Mouse (Mus musculus): ENCODE results near the gene Eif2b3.

The Eif2b3 gene

DNA sequence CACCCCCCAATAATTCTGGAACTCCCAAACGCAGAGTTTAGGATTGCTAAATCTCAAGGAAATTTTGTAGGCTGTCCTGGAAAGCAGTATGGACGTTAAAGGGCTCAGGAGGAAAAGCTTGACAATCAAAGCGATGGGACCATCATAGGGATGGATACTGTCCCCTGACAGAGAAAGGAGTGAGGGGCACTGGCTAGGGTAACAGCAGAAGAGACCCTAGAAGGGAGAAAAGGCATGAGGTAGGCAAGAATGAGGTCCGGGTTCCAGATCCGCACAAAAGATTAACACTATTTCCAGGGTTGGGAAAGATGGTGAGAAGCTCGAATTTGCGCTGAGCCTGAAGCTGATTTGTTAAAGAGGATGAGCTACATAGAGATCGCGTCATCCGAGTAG, 100.8 kb downstream of the Eif2b3 start:
- in situ Hi-C loops (cut with MboI; ENCODE audit: low sequenced_read_pairs), result no loop called here

DNA sequence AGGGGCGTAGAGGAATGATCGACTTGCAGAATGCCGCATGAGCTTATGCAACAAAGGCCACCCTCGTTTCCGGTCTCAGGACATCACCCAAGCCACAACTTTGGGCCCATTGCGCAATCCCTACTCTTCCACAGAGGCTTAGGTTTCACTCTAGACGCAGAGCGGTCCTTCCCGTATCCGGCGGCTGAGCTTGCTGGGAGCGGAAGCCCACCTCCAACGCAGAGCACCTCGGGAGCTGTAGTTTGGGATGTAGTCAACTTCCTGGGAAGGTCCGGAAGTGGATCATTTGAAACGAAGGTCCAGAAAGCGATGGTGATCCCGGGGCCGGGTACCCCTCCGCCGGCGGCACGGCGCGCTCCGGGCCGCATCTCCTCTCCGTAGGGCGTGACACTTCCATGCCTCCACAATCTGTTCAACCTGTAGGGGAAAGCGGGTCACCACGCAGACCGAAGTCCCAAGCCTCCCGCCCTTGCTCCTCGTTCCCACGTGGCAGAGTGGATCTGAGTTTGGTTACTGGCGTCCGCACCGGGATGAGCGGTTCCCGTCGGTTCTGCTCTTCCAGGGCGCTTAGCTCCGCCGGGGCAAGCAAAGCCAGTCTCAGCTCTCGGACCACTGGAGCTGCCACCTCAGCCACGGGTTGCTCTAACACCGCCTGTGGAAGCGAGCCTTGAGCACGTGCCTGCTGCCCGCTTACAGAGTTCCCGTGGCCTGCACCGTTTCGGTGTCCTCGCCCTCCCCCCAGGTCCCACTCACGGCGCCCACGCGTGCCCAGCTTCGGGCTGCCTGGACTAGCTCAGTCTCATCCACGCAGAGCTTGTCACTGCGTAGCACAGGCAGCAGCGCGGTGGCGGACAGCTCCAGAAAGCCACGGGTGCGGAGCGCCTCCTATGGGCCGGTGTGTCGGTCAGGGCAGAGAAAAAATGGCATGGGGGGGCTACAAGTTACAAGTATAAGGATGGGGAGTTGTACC, 101.5 kb downstream of the Eif2b3 start:
- in situ Hi-C loops (cut with MboI; ENCODE audit: low sequenced_read_pairs), result no loop called here

DNA sequence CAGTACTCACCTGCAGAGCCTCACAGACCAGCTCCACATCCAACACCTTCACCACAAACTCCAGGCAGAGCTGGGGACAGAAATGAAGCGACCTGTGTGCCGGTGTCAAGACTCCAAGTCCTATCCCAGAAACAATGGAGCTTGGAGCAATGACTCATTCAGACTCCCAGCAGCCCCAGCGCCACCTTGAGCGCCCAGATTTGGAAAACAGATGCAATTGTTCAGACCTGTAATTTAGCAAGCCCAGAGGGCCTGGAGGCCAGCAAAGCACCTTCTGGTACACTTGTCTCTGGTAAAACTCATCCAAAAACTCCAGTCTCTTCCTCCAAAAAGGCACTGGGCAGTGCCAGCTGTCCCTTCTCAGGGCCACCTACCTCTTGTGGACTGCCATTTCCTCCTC, 103.0 kb downstream of the Eif2b3 start:
- in situ Hi-C loops (cut with MboI; ENCODE audit: low sequenced_read_pairs), result no loop called here

DNA sequence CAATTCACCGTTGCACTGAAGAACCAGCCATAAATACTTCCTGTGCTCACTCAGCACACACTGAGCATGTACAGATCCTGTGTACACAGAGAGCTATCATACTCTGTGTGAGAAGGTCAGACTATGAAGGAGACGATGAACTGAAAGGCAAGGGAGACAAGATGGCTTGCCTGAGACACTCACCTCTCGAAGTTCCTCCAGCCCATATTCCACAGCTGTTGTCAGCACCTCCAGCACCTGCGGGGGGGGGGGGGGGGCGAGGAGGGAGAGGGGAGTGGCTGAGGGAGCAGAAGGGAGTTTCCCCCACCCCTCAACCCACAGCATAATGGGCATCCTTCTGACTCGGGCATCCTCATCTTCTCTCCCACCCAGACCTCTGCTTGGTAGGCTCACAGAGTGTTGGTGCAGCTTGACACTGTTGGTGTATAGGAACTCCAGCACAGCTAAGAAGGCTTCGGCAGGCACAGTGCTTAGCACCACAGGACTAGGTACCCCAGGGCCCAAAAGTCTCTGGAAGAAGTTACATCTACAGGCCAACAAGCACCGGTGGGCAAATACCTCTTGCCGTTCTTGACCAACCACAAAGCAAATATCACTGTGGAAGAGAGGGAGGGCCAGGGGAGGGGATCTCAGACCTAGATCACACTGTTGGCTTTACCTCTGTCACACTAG, 104.5 kb downstream of the Eif2b3 start:
- in situ Hi-C loops (cut with MboI; ENCODE audit: low sequenced_read_pairs), result no loop called here

DNA sequence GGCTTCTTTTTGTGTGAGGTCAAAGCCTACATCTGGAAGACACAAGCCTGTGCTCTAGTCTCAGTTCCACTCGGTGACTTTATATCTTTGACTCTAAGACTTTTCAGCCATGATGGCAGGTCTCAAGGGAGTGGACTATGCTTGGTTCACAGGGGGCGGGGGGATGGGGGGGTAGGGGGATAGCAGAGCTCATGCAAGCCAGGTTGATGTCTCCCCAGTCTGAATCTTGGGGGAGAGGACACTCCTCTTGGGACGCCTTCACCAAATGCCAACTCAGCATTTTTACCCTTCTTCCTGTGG, 105.0 kb downstream of the Eif2b3 start:
- in situ Hi-C loops (cut with MboI; ENCODE audit: low sequenced_read_pairs), result no loop called here

DNA sequence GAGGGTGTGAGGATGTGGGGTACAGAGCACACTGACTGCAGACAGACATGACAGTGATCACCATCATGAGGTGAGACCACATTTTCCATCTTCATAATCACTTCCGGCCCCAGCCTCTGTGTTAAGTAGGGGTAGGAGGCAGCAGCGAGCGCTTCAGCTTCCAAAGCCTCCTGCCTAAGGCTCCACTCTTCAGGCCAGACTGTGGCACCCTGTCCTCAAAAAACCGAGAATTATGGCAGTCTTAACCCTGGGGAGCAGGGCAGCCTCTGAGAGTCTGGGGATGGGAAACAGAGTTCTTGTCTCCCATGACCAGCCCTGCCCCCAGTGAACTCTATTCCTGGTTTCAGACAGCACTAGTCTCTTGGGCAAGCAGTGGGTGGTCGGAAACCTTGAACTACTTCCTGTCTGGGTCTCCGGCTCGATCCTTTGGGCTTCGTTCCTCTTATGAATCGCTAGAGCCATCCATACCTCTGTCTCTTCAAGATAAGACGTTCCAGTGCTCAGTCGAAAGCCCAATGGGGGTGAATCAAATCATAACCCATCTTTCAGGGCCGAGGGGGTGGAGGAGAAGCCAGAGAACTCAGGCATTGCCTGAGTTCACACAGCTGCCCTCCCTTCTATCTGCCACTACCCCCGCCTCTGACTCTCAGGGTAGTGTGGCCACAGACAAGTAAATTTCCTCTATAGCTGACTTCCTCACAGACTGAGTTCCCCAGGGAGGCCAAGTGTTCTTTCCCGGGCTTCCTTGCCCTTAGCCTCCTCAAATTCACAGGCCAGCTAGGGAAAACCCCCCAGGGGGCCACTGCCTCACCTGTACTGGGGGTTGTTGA, 105.5 kb downstream of the Eif2b3 start:
- in situ Hi-C loops (cut with MboI; ENCODE audit: low sequenced_read_pairs), result no loop called here

DNA sequence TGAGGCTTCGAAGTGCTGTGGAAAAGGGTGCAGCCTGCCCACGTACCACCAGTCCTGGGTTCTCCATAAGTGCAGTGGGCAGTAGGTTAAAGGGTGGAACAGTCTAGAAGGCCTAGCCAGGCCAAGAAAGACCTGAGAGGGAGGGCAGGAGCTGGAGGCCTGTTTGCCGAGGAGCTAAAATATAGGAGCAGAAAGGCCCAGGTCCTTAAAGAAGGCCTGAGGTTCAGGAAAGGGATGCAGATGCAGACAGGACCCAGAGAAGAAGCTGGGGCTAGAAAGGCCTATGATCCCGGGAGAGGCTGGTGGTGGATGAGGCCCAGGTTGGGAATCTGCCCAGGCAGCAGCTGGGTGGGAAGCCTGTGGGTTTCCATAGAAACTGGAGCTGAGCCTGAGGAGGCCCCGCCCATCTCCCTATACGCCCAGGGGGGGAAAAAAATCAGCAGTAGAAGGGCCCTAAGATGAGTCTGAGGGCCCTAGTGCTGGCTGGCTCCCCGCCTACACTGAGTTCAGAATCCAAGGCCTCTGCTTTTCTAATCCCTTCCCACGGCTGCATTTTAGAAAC, 106.2 kb downstream of the Eif2b3 start, which contains the start of gene Btbd19:
Btbd19 (minus strand) TSS at position 378 of the 562 bp plus-strand sequence.
- in situ Hi-C loops (cut with MboI; ENCODE audit: low sequenced_read_pairs), result no loop called here

DNA sequence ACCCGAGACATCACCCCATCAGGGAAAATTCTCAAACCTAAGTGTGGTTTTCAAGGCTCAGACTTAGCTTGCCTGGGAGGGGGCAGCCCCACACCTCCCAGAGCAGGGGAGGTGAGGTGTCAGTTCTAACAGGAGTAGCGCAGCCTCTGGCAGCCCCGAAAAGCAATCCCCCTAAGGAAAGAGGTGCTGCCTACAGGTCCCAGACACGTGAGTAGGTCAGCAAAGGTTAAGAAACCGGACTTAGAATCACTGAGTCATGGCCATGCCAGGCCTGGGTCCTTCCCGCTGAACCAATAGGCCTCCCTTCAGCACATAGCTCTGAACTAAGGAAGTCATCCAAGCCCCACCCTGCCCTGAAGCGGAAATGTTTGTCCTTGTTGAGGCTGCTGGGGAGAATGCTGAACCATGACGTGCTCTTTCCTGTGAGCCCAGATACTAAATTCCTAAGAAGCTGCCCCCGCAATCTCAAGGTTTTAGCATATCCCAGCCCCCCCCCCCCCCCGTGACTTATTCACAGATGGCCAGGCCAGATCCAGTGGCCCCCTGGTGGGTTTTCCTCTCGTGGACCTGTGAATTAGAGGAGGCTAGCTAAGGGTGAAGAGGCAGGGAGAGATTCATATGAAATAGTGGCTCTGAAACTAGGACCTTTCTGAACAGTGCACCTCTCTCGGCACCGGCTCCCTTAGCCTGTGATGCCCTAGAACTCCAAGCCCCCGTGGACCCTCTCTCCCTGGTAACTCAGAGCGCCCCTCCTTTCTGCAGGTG, 106.9 kb downstream of the Eif2b3 start:
- in situ Hi-C loops (cut with MboI; ENCODE audit: low sequenced_read_pairs), result no loop called here

DNA sequence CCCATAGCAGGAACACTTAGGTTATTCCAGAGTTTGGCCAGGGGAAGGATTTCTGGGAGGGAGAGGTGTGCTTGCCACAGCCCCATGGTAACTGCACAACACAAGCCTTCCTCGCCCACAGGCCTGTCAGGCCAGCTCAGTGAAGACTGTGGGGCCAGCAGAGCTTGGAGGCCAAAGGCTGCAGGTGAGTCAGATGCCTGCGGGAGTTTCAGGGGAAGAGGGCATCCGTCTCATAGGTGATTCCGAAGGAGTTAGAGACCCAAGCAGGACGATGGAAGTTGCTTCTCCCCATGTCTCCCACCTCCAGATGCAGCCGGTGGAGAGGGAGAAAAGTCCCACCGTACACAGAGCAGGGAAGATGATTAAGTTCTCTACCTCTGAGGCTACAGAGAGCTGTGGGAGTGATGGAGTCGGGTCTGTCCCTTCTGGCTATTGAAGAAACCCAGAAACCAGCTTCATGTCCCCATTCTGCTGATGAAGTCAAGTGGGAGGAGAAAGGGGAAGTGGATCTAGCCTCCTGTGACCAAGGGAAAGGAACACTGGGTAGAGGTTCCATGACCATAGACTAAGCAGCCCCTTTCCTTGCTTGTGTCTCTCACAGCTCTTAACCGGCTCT, 107.6 kb downstream of the Eif2b3 start, which contains the start of gene Tctex1d4:
Tctex1d4 (plus strand) TSS at position 120 of the 616 bp plus-strand sequence.
- in situ Hi-C loops (cut with MboI; ENCODE audit: low sequenced_read_pairs), result no loop called here

DNA sequence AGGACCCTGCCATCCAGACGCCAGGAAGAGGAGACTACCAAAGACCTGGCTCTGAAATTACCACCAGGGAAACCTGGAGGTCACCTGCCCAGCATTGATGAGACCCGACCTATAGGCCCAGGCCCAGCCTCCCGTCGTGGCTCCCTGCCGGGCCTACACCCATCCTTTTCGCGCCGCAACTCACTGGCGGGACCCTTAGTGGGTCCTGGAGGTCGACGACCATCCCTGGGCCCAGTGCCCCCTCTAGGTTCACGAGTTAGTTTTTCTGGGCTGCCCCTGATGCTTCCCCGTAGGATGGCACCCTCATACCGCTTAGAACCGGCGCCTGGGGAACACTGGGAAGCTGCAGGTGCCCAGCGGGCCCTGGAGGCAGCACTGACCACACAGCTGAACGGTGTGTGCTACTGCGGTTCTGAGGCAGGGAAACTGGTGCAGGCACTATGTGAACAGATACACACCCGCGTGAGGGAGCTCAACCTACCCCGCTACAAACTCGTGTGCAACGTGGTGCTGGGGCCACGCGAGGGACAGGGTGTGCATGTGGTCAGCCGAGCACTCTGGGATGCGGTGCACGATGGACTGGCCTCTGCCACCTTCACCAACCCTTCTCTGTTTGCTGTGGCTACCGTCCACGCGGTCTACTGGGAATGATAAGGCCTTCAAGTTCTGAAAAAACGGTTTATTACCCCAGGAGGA, 108.9 kb downstream of the Eif2b3 start:
- in situ Hi-C loops (cut with MboI; ENCODE audit: low sequenced_read_pairs), result no loop called here

DNA sequence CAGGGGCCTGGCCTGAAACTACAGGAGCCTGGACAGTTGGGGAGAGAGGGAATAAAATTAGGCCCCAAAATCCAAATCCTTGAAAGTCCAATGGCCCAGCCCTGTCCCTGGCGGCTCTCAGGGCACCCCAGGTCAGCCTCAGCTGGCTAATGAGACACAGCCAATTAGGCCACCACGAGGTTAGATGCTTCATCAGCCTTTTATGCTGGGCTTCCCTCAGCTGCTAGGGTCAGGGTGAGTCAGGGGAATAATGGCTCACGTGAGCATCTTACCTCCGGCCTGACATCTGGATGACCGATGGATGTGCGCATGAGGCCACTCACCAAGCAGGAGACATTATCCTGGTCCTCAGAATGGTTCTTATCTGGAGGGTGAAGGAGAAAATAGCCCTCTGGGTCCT, 111.6 kb downstream of the Eif2b3 start:
- in situ Hi-C loops (cut with MboI; ENCODE audit: low sequenced_read_pairs), result no loop called here

DNA sequence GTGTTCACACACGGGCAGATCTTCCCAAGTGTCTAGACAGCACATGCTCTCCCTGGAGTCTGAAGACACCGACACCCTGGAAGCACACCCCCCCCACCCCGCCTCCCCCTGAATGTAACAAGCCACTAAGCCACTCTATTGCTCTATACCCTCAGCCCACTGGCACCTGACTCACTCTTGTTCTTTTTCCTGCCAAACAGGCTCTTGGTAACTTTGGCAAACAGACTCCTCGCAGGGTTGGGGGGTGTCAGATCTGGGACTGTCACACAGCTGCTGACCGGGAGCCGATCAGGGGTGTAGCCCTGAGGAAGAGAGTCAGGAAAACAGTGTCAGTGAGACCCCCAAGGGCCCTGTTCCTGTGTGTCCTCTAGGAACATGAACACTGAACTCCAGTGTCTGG, 112.0 kb downstream of the Eif2b3 start:
- in situ Hi-C loops (cut with MboI; ENCODE audit: low sequenced_read_pairs), result no loop called here

DNA sequence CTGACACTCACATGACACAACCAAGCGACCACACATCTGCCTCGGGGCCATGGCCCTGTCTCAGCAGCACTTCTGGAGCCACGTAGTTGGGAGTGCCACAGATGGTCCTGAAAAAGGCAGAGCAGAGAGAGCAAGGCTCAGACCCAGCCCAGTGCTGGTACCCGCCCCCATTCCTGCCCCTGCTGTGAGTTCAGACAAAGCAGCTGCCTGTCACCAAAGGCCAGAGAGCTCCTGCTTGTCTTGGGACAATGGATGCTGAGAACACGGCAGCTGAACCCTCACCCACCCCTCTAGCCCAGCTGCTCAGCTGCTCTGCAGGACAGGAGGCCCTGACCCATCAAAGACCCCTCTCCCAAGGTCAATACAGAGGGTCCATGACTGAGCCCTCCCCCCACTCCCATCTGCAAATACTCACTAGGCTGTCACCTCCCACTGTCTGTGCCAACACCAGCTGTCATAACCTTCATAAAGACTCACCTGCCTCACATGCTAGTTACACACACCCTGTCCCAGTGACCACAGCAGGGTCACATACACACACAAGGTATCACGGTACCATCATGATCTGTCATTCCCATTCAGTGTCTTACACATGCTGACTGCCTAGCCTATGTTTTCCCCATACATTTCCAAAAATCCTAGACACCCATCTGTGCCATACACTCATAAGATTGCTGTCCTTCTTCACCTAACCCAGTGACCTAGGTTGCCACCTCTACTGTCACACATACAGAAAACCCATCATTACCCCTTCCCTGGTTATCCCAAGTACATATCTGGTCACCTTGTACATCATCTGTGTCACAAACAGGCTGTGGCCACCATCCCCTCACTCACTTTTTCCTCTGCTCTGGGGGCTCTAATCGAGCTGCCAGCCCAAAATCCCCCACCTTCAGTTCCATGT, 112.9 kb downstream of the Eif2b3 start:
- in situ Hi-C loops (cut with MboI; ENCODE audit: low sequenced_read_pairs), result no loop called here

DNA sequence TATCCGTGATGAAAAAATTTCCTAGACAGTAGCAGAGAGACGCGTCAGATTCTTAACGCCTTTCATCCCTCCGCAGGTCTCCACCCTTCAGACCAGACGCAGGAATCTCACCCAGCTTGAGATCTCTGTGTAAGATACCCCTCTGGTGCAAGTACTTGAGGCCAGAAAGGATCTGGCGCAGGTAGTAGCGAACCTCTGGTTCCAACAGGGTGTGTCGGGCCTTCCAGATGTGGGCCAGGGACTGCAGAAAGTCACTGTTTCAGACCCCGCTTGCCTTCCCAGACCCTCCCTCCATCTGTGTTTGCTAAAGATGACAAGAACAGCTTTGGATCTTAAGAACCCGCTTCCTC, 113.6 kb downstream of the Eif2b3 start:
- in situ Hi-C loops (cut with MboI; ENCODE audit: low sequenced_read_pairs), result no loop called here

DNA sequence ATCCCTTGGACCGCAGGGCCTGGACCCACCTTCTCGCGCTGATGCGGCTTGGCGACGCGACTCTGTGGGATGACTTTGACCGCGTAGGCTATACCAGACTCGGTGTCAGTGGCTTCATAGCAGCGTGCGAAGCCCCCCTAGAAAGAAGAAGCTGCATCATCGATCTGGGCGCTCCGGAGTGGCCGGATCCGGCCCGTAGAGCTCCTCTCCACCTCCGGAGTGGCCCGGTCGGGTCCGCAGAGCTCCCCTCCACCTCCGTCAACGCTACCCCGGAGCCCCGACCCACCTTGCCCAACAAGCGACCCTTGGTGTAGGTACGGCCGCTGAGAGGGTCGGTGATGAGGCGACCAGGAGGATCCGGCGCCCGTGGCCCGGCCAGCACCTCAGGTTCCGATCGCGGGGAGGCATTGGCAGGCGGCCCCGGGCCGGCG, 114.2 kb downstream of the Eif2b3 start:
- in situ Hi-C loops (cut with MboI; ENCODE audit: low sequenced_read_pairs), result no loop called here

DNA sequence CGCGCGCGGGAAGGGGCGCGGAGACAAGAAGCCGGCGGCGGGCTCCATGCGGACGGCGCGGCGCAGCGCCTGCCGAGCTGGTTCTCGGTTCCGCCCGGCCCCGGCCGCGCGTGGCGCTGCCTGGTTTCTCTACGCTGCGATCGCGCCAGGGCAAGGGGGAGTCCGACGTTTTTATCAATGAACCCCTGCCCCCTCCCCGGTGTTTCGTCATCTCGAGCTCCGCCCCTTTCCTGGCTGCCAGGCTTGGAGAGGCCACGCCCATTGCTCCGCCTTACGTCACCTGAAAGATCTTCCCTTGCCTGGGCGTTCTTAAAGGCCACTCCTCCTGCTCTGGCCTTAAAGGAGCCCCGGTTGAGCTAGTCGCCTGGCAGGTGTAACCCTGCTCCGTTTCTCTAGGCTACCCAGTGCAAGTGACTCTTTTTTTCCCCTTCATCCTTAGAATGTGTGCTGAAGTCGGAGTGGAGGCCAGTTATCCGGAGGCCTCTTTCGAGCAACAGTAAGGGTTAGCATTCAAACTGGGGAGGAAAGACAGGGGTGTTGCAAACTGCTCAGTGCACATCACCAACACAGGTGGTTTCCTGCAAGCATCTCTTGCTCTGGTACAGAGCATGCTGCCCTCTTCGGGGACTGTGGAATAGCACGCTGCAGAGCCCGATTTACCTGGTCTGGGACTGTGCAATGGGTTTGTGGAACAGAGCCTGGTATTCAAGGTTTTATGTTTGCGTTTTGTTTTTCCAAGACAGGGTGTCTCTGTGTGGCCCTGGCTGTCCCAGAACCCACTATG, 114.8 kb downstream of the Eif2b3 start, which contains the start of gene Plk3:
Plk3 (minus strand) TSS at position 147 of the 784 bp plus-strand sequence.
- in situ Hi-C loops (cut with MboI; ENCODE audit: low sequenced_read_pairs), result no loop called here

DNA sequence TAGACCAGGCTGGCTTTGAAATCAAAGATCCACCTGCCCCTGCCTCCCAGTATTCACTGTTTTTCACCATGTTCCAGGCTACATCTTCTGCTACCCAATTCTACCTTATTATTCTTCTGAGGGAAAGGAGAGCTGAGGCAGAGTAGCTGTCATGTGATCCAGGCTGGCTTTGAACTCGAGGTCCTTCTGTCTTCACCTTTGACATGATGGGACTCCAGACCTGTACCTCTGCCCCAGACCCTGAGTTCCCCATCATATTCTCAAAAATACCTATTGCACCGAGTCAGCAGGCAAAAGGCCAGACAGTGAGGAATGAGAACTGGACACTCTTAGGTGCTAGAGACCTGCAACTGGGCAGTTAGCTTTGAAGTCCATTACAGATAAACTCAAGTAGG, 115.4 kb downstream of the Eif2b3 start:
- in situ Hi-C loops (cut with MboI; ENCODE audit: low sequenced_read_pairs), result no loop called here
